Mouse (Mus musculus): ENCODE measurements around the gene Lrrc75a.

Gene Lrrc75a

GRCm38 (mm10) chr11:62621586-62622283, 26.6 kb downstream of the Lrrc75a start:
- in situ Hi-C loops (cut with MboI, MseI) = no loop called here

- in situ Hi-C loops (cut with MboI, MseI) = no loop called here
Measured at GRCm38 (mm10) chr11:62621079-62621478, 27.2 kb downstream of the Lrrc75a start.

GRCm38 (mm10) chr11:62615456-62615855, 32.9 kb downstream of the Lrrc75a start:
- in situ Hi-C loops (cut with MboI, MseI) = no loop called here

- in situ Hi-C loops (cut with MboI, MseI) = loop anchor here (5.0 kb wide), 2 partner anchors 32 to 62 kb away; partner anchors contain the start of genes Lrrc75a and Mmgt2
Measured at GRCm38 (mm10) chr11:62614876-62615410, 33.4 kb downstream of the Lrrc75a start.

GRCm38 (mm10) chr11:62613657-62614365, 34.5 kb downstream of the Lrrc75a start:
- in situ Hi-C loops (cut with MboI, MseI) = loop anchor here (5.0 kb wide), 2 partner anchors 33 to 63 kb away; partner anchors contain the start of genes Lrrc75a and Mmgt2

- in situ Hi-C loops (cut with MboI, MseI) = loop anchor here (5.0 kb wide), 2 partner anchors 35 to 65 kb away; partner anchors contain the start of genes Lrrc75a and Mmgt2
Measured at GRCm38 (mm10) chr11:62612604-62613003, 35.7 kb downstream of the Lrrc75a start.

GRCm38 (mm10) chr11:62610304-62610703, 38.0 kb downstream of the Lrrc75a start:
- in situ Hi-C loops (cut with MboI, MseI) = loop anchor here (5.0 kb wide), 2 partner anchors 37 to 67 kb away; partner anchors contain the start of genes Lrrc75a and Mmgt2

- in situ Hi-C loops (cut with MboI, MseI) = no loop called here
Measured at GRCm38 (mm10) chr11:62608826-62609675, 39.3 kb downstream of the Lrrc75a start.

- in situ Hi-C loops (cut with MboI, MseI) = no loop called here
Measured at GRCm38 (mm10) chr11:62607952-62608201, 40.4 kb downstream of the Lrrc75a start.

- in situ Hi-C loops (cut with MboI, MseI) = no loop called here
Measured at GRCm38 (mm10) chr11:62607170-62607951, 41.0 kb downstream of the Lrrc75a start.

- in situ Hi-C loops (cut with MboI, MseI) = no loop called here
Measured at GRCm38 (mm10) chr11:62606299-62607169, 41.8 kb downstream of the Lrrc75a start.

- in situ Hi-C loops (cut with MboI, MseI) = no loop called here
Measured at GRCm38 (mm10) chr11:62605619-62606298, 42.6 kb downstream of the Lrrc75a start.

- in situ Hi-C loops (cut with MboI, MseI) = loop anchor here (5.0 kb wide), 1 partner anchor 38 kb away; no protein-coding TSS in a partner anchor
Measured at GRCm38 (mm10) chr11:62604886-62605618, 43.3 kb downstream of the Lrrc75a start.

- in situ Hi-C loops (cut with MboI, MseI) = loop anchor here (5.0 kb wide), 1 partner anchor 37 kb away; no protein-coding TSS in a partner anchor
Measured at GRCm38 (mm10) chr11:62604123-62604706, 44.1 kb downstream of the Lrrc75a start.

GRCm38 (mm10) chr11:62603312-62604056, 44.8 kb downstream of the Lrrc75a start:
- in situ Hi-C loops (cut with MboI, MseI) = loop anchor here (5.0 kb wide), 1 partner anchor 36 kb away; no protein-coding TSS in a partner anchor

GRCm38 (mm10) chr11:62602619-62603311, 45.6 kb downstream of the Lrrc75a start:
- in situ Hi-C loops (cut with MboI, MseI) = loop anchor here (5.0 kb wide), 1 partner anchor 35 kb away; no protein-coding TSS in a partner anchor
